Mouse (Mus musculus) stomach, embryonic 14.5 days (tissue): ENCODE results near the gene Olfr490. TPM values are rescaled to one million over a fixed set of nuclear protein-coding genes. Genes with fewer than 3 reads are reported as not detected.

Experiments
- ATAC-seq: fragments of 200-750 bp; cut with Nextera tagmentation; 2 replicates; pipeline ENCODE4 v1.8.0; 2017; ENCODE audit warnings: low read depth, moderate TSS enrichment; ENCODE audit not compliant: insufficient number of reproducible peaks, insufficient read depth, low FRiP score
- H3K27ac ChIP-seq: fragments of 300-500 bp; sonication (generic); 2 replicates; pipeline ENCODE4 v1.5.1; 2014; ENCODE audit warnings: mild to moderate bottlenecking, low read length, moderate library complexity, mixed read lengths
- H3K27me3 ChIP-seq: fragments of 300-500 bp; sonication (generic); 2 replicates; pipeline ENCODE4 v1.6.1; 2014; ENCODE audit warnings: low read length, control low read depth, mixed read lengths; ENCODE audit not compliant: control insufficient read depth, insufficient read depth
- H3K36me3 ChIP-seq: fragments of 300-500 bp; sonication (generic); 2 replicates; pipeline ENCODE4 v1.6.1; 2014; ENCODE audit warnings: mild to moderate bottlenecking, control low read depth, low read length, moderate library complexity, mixed read lengths; ENCODE audit not compliant: control insufficient read depth, insufficient read depth
- H3K4me1 ChIP-seq: fragments of 300-500 bp; sonication (generic); 2 replicates; pipeline ENCODE4 v1.6.1; 2014; ENCODE audit warnings: low read length, control low read depth, mixed read lengths; ENCODE audit not compliant: control insufficient read depth, insufficient read depth
- H3K4me2 ChIP-seq: fragments of 300-500 bp; sonication (generic); replicated peaks from 2 replicates; pipeline ENCODE4 v1.6.1; 2014; ENCODE audit warnings: low read depth, low read length, control low read depth
- H3K4me3 ChIP-seq: fragments of 300-500 bp; sonication (generic); 2 replicates; pipeline ENCODE4 v1.5.1; 2014; ENCODE audit warnings: low read depth, low read length, control low read depth
- H3K9ac ChIP-seq: fragments of 300-500 bp; sonication (generic); replicated peaks from 2 replicates; pipeline ENCODE4 v1.6.1; 2014; ENCODE audit warnings: low read depth, mild to moderate bottlenecking, control low read depth, low read length, moderate library complexity, mixed read lengths
- H3K9me3 ChIP-seq: fragments of 300-500 bp; sonication (generic); 2 replicates; pipeline ENCODE4 v1.6.1; 2016; ENCODE audit warnings: low read depth, low read length, control low read depth; ENCODE audit not compliant: control insufficient read depth
- WGBS: fragments of 180-500 bp; shearing (Covaris S2); extraction: QIAGEN DNeasy Blood & Tissue Kit; methylation state at CpG from one replicate; pipeline ENCODE4 v1.1.7; 2014; 5-methylcytosine and 5-hydroxymethylcytosine counted together
- polyA plus RNA-seq: library from polyadenylated mRNA; unstranded; fragments of >200 nt; fragmentation: Nextera tagmentation; extraction: Ambion mirVana; gene quantifications from 2 replicates; pipeline ENCODE4 v1.2.1, GENCODE M21; 2014

Olfr490 gene
- not detected in 2 replicates for polyA plus RNA-seq

GRCm38 (mm10) chr7:108288834-108289233, at the start of gene Olfr490:
Gene Olfr490, minus strand, starts transcription at chr7:108288934.
- H3K4me3 ChIP-seq, result no peak within 1 kb of the TSS
- no peak for ATAC-seq

GRCm38 (mm10) chr7:108323574-108323973, 34.8 kb upstream of the Olfr490 start, which contains the start of gene Olfr492:
Gene Olfr492, minus strand, starts transcription at chr7:108323674.
- WGBS, result 79% methylated on average over 2 of the region's 2 CpGs
- H3K27me3 ChIP-seq, result no peaks in the 10 kb centered on the region

More at GRCm38 (mm10) chr7:108288834-108289233, at the start of gene Olfr490:
- no peaks in the 10 kb centered on the region for H3K36me3 ChIP-seq
- H3K27ac ChIP-seq, result no peak within 1 kb of the TSS
- H3K9ac ChIP-seq, result no peak within 1 kb of the TSS
- H3K4me1 ChIP-seq, result no peaks in the 10 kb centered on the region
- no peak within 1 kb of the TSS for H3K4me2 ChIP-seq
- no peaks in the 10 kb centered on the region for H3K9me3 ChIP-seq
- H3K27me3 ChIP-seq, result no peaks in the 10 kb centered on the region

GRCm38 (mm10) chr7:108313151-108313550, 24.4 kb upstream of the Olfr490 start, which contains the start of gene Olfr491:
Gene Olfr491, plus strand, starts transcription at chr7:108313451.
- no peak for ATAC-seq
- Histone ChIP-seq H3K36me3 (no peaks in the 10 kb centered on the region), H3K4me3 (no peak within 1 kb of the TSS), H3K27ac (no peak within 1 kb of the TSS), H3K9me3 (no peaks in the 10 kb centered on the region), H3K4me2 (no peak within 1 kb of the TSS), H3K27me3 (no peaks in the 10 kb centered on the region), H3K9ac (no peak within 1 kb of the TSS), H3K4me1 (no peaks in the 10 kb centered on the region)
- 62% methylated on average over 1 of the region's 1 CpGs for WGBS

More at GRCm38 (mm10) chr7:108323574-108323973, 34.8 kb upstream of the Olfr490 start, which contains the start of gene Olfr492:
- Histone ChIP-seq H3K9me3 (no peaks in the 10 kb centered on the region), H3K27ac (no peak within 1 kb of the TSS), H3K4me3 (no peak within 1 kb of the TSS), H3K9ac (no peak within 1 kb of the TSS), H3K36me3 (no peaks in the 10 kb centered on the region), H3K4me1 (no peaks in the 10 kb centered on the region), H3K4me2 (no peak within 1 kb of the TSS)
- no peak for ATAC-seq

- no peak for ATAC-seq
- Histone ChIP-seq H3K4me1 (no peaks in the 10 kb centered on the region), H3K27ac (no peak within 1 kb of the TSS), H3K9ac (no peak within 1 kb of the TSS), H3K36me3 (no peaks in the 10 kb centered on the region), H3K4me2 (no peak within 1 kb of the TSS), H3K9me3 (no peaks in the 10 kb centered on the region), H3K27me3 (no peaks in the 10 kb centered on the region), H3K4me3 (no peak within 1 kb of the TSS)
Observed at GRCm38 (mm10) chr7:108258247-108258646, 30.5 kb downstream of the Olfr490 start, which contains the start of gene Olfr488. Gene Olfr488, minus strand, starts transcription at chr7:108258347.

Other genes with a start within 250 kb of the Olfr490 start
- gene Olfr479, start 238.2 kb downstream of the Olfr490 start, polyA plus RNA-seq, result not detected in 2 replicates
- not detected in 2 replicates for gene Olfr480, start 221.6 kb downstream of the Olfr490 start, polyA plus RNA-seq
- gene Olfr481, start 209.1 kb downstream of the Olfr490 start, polyA plus RNA-seq, result not detected in 2 replicates
- 0.17 TPM in 1 of 2 replicates, not detected in the other for gene Olfr482, start 191.3 kb downstream of the Olfr490 start, polyA plus RNA-seq
- gene Olfr483, start 188.1 kb downstream of the Olfr490 start, polyA plus RNA-seq, result not detected in 2 replicates
- not detected in 2 replicates for gene Olfr484, start 161.5 kb downstream of the Olfr490 start, polyA plus RNA-seq
- not detected in 2 replicates for gene Olfr485, start 129.1 kb downstream of the Olfr490 start, polyA plus RNA-seq
- gene Olfr486, start 116.2 kb downstream of the Olfr490 start, polyA plus RNA-seq, result not detected in 2 replicates
- gene Olfr487, start 74.3 kb downstream of the Olfr490 start, polyA plus RNA-seq, result not detected in 2 replicates
- gene Olfr488, start 30.6 kb downstream of the Olfr490 start, polyA plus RNA-seq, result not detected in 2 replicates
- not detected in 2 replicates for gene Olfr491, start 24.5 kb upstream of the Olfr490 start, polyA plus RNA-seq
- gene Olfr492, start 34.7 kb upstream of the Olfr490 start, polyA plus RNA-seq, result not detected in 2 replicates
- gene Olfr493, start 58.0 kb upstream of the Olfr490 start, polyA plus RNA-seq, result not detected in 2 replicates
- gene Olfr494, start 76.4 kb upstream of the Olfr490 start, polyA plus RNA-seq, result not detected in 2 replicates
- gene Olfr495, start 104.2 kb upstream of the Olfr490 start, polyA plus RNA-seq, result not detected in 2 replicates
- not detected in 2 replicates for gene Olfr497, start 131.5 kb upstream of the Olfr490 start, polyA plus RNA-seq
- gene Olfr498, start 176.4 kb upstream of the Olfr490 start, polyA plus RNA-seq, result not detected in 2 replicates
- not detected in 2 replicates for gene Olfr502, start 236.1 kb upstream of the Olfr490 start, polyA plus RNA-seq